Mouse (Mus musculus) B cell, adult 67 days (primary cell): ENCODE data around the gene Ms4a18. TPM values are rescaled to one million over a fixed set of nuclear protein-coding genes. Genes with fewer than 3 reads are reported as not detected.

ENCODE experiments used
- total RNA-seq, 2 experiments: library from RNA; stranded (reverse); gene quantifications; 4 replicates each; pipeline ENCODE4 v1.2.4; 2023

The Ms4a18 gene
- total RNA-seq = not detected

GRCm38 (mm10) chr19:11017891-11018290 is at the start of gene Ms4a18:
Gene Ms4a18, minus strand, starts transcription at chr19:11018031.

DNA sequence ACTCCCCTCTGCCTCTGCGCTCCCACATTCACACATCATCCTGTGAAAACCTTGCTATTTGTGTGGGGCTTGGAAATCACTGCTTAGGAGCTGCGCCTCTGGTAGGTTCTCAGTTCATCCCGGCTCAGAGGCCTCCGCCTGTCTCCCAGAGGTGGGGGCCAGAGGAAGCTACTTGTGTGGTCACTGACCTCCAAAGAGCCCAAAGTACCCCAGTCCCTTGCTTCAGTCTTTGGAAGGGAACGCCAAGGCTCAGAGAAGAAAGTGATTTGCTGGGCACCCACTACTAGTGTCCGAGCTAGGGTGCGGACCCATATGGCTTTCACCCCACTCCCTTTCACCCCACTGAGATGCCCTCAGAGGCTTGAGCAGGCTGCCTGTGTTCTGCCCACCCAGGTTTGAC is 24.7 kb downstream of the Ms4a18 start, which contains the start of gene Ms4a15:
TSS of gene Ms4a15 (minus strand) at position 101 of the 400 bp plus-strand sequence.

DNA sequence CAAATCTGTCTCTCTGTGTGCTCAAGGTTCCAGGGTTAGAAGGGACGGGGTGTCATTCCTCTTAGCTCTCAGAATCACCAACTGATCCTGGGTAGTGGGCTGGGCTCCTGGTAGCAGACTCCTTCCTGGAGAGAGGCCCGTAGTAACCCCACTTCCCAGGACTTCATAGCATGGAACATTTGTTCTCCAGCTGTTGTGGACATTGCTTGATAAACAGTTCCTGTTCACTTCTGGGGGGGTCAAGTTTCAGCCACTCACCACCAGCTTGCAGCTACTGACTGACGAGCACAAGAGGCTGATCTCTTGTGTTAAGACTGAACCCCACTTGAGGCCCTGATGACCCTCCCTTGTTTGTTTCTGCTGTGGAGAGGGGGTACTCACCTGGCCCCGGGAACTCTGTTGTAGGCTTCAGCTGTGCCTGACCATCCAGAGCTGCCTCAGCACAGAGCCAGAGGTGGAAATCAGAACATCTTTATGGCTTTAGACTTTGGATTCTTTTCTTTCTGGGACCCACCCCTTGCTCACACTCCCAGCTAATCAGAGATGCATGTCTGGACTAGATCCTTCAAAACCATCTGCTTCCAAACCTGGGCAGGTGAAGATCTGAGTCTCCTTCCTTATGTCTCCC is 43.5 kb downstream of the Ms4a18 start, which contains the start of gene Ms4a10:
TSS of gene Ms4a10 (minus strand) at position 433 of the 628 bp plus-strand sequence.

GRCm38 (mm10) chr19:10949112-10949511 is 68.7 kb downstream of the Ms4a18 start, which contains the start of gene Ccdc86:
Gene Ccdc86, minus strand, starts transcription at chr19:10949266.

Other genes with a start within 250 kb of the Ms4a18 start
- gene Cd6, start 188.0 kb downstream of the Ms4a18 start, total RNA-seq = 1 to 10 TPM in 1 of 2 experiments, not detected in 1; 1.2 TPM
- 10 to 100 TPM; 27.5 to 29.0 TPM for gene Slc15a3, start 178.3 kb downstream of the Ms4a18 start, total RNA-seq
- gene Tmem132a, start 148.1 kb downstream of the Ms4a18 start, total RNA-seq = under 1 TPM in 1 of 2 experiments, not detected in 1; 0.65 TPM
- gene Tmem109, start 136.0 kb downstream of the Ms4a18 start, total RNA-seq = 10 to 100 TPM; 26.1 to 30.0 TPM
- 100 to 1,000 TPM; 122 to 135 TPM for gene Prpf19, start 122.8 kb downstream of the Ms4a18 start, total RNA-seq
- not detected for gene Zp1, start 97.4 kb downstream of the Ms4a18 start, total RNA-seq
- not detected for gene Ptgdr2, start 80.9 kb downstream of the Ms4a18 start, total RNA-seq
- 10 to 100 TPM; 44.1 to 55.0 TPM for gene Ccdc86, start 68.8 kb downstream of the Ms4a18 start, total RNA-seq
- gene Ms4a10, start 43.4 kb downstream of the Ms4a18 start, total RNA-seq = not detected
- not detected for gene Ms4a15, start 24.8 kb downstream of the Ms4a18 start, total RNA-seq
- gene Ms4a8a, start 63.1 kb upstream of the Ms4a18 start, total RNA-seq = not detected
- gene 1700017D01Rik, start 112.8 kb upstream of the Ms4a18 start, total RNA-seq = not detected
- gene 1700025F22Rik, start 147.3 kb upstream of the Ms4a18 start, total RNA-seq = not detected
- gene Ms4a13, start 178.7 kb upstream of the Ms4a18 start, total RNA-seq = not detected
- 1 to 10 TPM in 1 of 2 experiments, under 1 TPM in 1; 0.78 to 1.9 TPM for gene Ms4a12, start 214.4 kb upstream of the Ms4a18 start, total RNA-seq
- gene Ms4a1, start 248.2 kb upstream of the Ms4a18 start, total RNA-seq = 100 to 1,000 TPM; 808 to 821 TPM